Mouse (Mus musculus): ENCODE results near the gene Hbq1a. TPM values are rescaled to one million over a fixed set of nuclear protein-coding genes. Genes with fewer than 3 reads are reported as not detected.

The Hbq1a gene
- total and polyA plus RNA-seq, 3 experiments: not detected

Other genes with a start within 250 kb of the Hbq1a start
- gene Il9r, start 99.8 kb upstream of the Hbq1a start, total RNA-seq (2012; rRNA removed): 16.8 and 20.0 TPM in 2 replicates
- 51.6 and 52.1 TPM in 2 replicates for gene Il9r, start 99.8 kb upstream of the Hbq1a start, total RNA-seq (2014; rRNA removed)
- gene Il9r, start 99.8 kb upstream of the Hbq1a start, polyA plus RNA-seq (2012; ENCODE audit: insufficient read length, low read depth): 45.3 and 47.5 TPM in 2 replicates
- gene Snrnp25, start 94.7 kb upstream of the Hbq1a start, total RNA-seq (2012; rRNA removed): 113 and 123 TPM in 2 replicates
- 162 and 208 TPM in 2 replicates for gene Snrnp25, start 94.7 kb upstream of the Hbq1a start, total RNA-seq (2014; rRNA removed)
- gene Snrnp25, start 94.7 kb upstream of the Hbq1a start, polyA plus RNA-seq (2012; ENCODE audit: insufficient read length, low read depth): 106 and 131 TPM in 2 replicates
- 30.1 and 37.6 TPM in 2 replicates for gene Rhbdf1, start 77.8 kb upstream of the Hbq1a start, total RNA-seq (2012; rRNA removed)
- 24.7 TPM in 2 replicates for gene Rhbdf1, start 77.8 kb upstream of the Hbq1a start, total RNA-seq (2014; rRNA removed)
- 27.2 and 34.2 TPM in 2 replicates for gene Rhbdf1, start 77.8 kb upstream of the Hbq1a start, polyA plus RNA-seq (2012; ENCODE audit: insufficient read length, low read depth)
- gene Mpg, start 73.6 kb upstream of the Hbq1a start, total RNA-seq (2012; rRNA removed): 40.3 and 41.9 TPM in 2 replicates
- gene Mpg, start 73.6 kb upstream of the Hbq1a start, total RNA-seq (2014; rRNA removed): 36.2 and 39.1 TPM in 2 replicates
- gene Mpg, start 73.6 kb upstream of the Hbq1a start, polyA plus RNA-seq (2012; ENCODE audit: insufficient read length, low read depth): 39.6 and 41.5 TPM in 2 replicates
- gene Nprl3, start 32.4 kb upstream of the Hbq1a start, total RNA-seq (2012; rRNA removed): 51.7 and 58.7 TPM in 2 replicates
- 43.1 and 47.9 TPM in 2 replicates for gene Nprl3, start 32.4 kb upstream of the Hbq1a start, total RNA-seq (2014; rRNA removed)
- 66.8 and 79.8 TPM in 2 replicates for gene Nprl3, start 32.4 kb upstream of the Hbq1a start, polyA plus RNA-seq (2012; ENCODE audit: insufficient read length, low read depth)
- gene Hba-x, start 23.7 kb upstream of the Hbq1a start, total RNA-seq (2012; rRNA removed): not detected in 2 replicates
- not detected in 2 replicates for gene Hba-x, start 23.7 kb upstream of the Hbq1a start, total RNA-seq (2014; rRNA removed)
- not detected in 2 replicates for gene Hba-x, start 23.7 kb upstream of the Hbq1a start, polyA plus RNA-seq (2012; ENCODE audit: insufficient read length, low read depth)
- 1.9 and 4.9 TPM in 2 replicates for gene Hba-a1, start 16.6 kb upstream of the Hbq1a start, total RNA-seq (2012; rRNA removed)
- gene Hba-a1, start 16.6 kb upstream of the Hbq1a start, total RNA-seq (2014; rRNA removed): 4.1 and 5.2 TPM in 2 replicates
- gene Hba-a1, start 16.6 kb upstream of the Hbq1a start, polyA plus RNA-seq (2012; ENCODE audit: insufficient read length, low read depth): 3.3 and 4.7 TPM in 2 replicates
- not detected in 2 replicates for gene Hbq1b, start 13.1 kb upstream of the Hbq1a start, total RNA-seq (2012; rRNA removed)
- not detected in 2 replicates for gene Hbq1b, start 13.1 kb upstream of the Hbq1a start, total RNA-seq (2014; rRNA removed)
- gene Hbq1b, start 13.1 kb upstream of the Hbq1a start, polyA plus RNA-seq (2012; ENCODE audit: insufficient read length, low read depth): not detected in 2 replicates
- 2.6 and 4.6 TPM in 2 replicates for gene Hba-a2, start 3.6 kb upstream of the Hbq1a start, total RNA-seq (2012; rRNA removed)
- gene Hba-a2, start 3.6 kb upstream of the Hbq1a start, total RNA-seq (2014; rRNA removed): 2.9 and 3.1 TPM in 2 replicates
- 10.3 and 13.3 TPM in 2 replicates for gene Hba-a2, start 3.6 kb upstream of the Hbq1a start, polyA plus RNA-seq (2012; ENCODE audit: insufficient read length, low read depth)
- 5.3 and 6.7 TPM in 2 replicates for gene Sh3pxd2b, start 47.8 kb downstream of the Hbq1a start, total RNA-seq (2012; rRNA removed)
- gene Sh3pxd2b, start 47.8 kb downstream of the Hbq1a start, total RNA-seq (2014; rRNA removed): 1.7 and 2.4 TPM in 2 replicates
- 11.3 and 13.2 TPM in 2 replicates for gene Sh3pxd2b, start 47.8 kb downstream of the Hbq1a start, polyA plus RNA-seq (2012; ENCODE audit: insufficient read length, low read depth)
- 10.3 and 13.4 TPM in 2 replicates for gene Ubtd2, start 155.3 kb downstream of the Hbq1a start, total RNA-seq (2012; rRNA removed)
- gene Ubtd2, start 155.3 kb downstream of the Hbq1a start, total RNA-seq (2014; rRNA removed): 17.8 and 21.4 TPM in 2 replicates
- 17.4 and 18.2 TPM in 2 replicates for gene Ubtd2, start 155.3 kb downstream of the Hbq1a start, polyA plus RNA-seq (2012; ENCODE audit: insufficient read length, low read depth)
- 0.25 TPM in 1 of 2 replicates, not detected in the other for gene Efcab9, start 232.0 kb downstream of the Hbq1a start, total RNA-seq (2012; rRNA removed)
- not detected in 2 replicates for gene Efcab9, start 232.0 kb downstream of the Hbq1a start, total RNA-seq (2014; rRNA removed)
- gene Efcab9, start 232.0 kb downstream of the Hbq1a start, polyA plus RNA-seq (2012; ENCODE audit: insufficient read length, low read depth): 1.1 and 1.5 TPM in 2 replicates
- gene Stk10, start 233.2 kb downstream of the Hbq1a start, total RNA-seq (2012; rRNA removed): 18.6 and 23.2 TPM in 2 replicates
- 19.2 and 20.0 TPM in 2 replicates for gene Stk10, start 233.2 kb downstream of the Hbq1a start, total RNA-seq (2014; rRNA removed)
- 37.4 and 40.3 TPM in 2 replicates for gene Stk10, start 233.2 kb downstream of the Hbq1a start, polyA plus RNA-seq (2012; ENCODE audit: insufficient read length, low read depth)

Measured in CH12.LX (cell line).